Mouse (Mus musculus) liver, adult 2 months (tissue): ENCODE measurements around the gene Ldah.

Experiments
- CTCF ChIP-seq: fragments of 200-500 bp; IDR thresholded peaks from 2 replicates; pipeline ENCODE4 v1.5.1; 2011; ENCODE audit warnings: low read depth, low read length, control low read depth
- POLR2A ChIP-seq: fragments of 200-500 bp; IDR thresholded peaks from 2 replicates; pipeline ENCODE4 v1.6.1; 2011; ENCODE audit warnings: low read length, control low read depth; ENCODE audit not compliant: insufficient read depth; ENCODE audit errors: extremely low read depth

DNA sequence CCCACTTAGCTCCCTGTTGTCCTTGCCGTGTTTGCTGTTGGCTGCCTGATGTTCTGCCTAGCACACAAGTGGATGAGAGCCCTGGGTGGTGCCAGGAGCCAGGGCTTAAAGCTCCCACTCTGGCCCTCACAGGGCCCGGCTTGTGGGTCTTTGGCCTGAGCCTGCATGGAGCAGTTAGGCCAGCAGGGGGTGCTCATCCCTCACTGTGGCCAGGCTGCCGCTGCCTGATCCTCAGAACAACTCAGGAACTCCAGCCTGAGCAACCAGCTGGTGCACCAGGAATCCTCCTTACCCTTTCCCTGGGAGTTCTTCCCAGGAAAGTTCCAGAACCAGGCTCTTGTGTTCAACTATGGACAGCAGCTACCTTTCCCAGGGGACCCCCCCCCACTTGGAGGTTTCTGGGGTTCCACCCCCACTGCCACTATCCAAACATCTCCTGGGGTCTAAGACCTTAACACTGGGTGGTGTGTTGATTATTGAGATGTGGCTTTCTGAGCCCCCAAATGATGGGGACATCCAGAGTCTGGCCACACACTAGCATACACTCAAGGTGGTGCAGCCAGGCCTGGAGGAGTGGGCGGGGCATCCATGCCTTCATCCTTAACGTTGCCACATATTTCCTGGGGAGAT, 112.3 kb downstream of the Ldah start:
- TF ChIP-seq POLR2A (no peak), CTCF (peak; percentile 96)
